Mouse (Mus musculus): Measurements from ENCODE around the gene Hexa.

- TF ChIP-seq CTCF (IDR thresholded peaks at IDR 0.05; ENCODE audit: control insufficient read depth, insufficient read depth, low read length), result peak; percentile 98
- no peak for TF ChIP-seq POLR2A (IDR thresholded peaks at IDR 0.05; ENCODE audit: borderline replicate concordance, control insufficient read depth, low read depth, low read length)
Observed at GRCm38 (mm10) chr9:59565600-59565999, 26.3 kb downstream of the Hexa start.
